Mouse (Mus musculus) liver, embryonic 15.5 days (tissue): Measurements from ENCODE around the gene Gstp2. TPM values are rescaled to one million over a fixed set of nuclear protein-coding genes. Genes with fewer than 3 reads are reported as not detected.
"Not testable (repeated sequence)": the region's sequence is repeated elsewhere in the genome, so short reads cannot be mapped to it uniquely, and the experiment has no call there.

Experiments used
- ATAC-seq: fragments of 200-750 bp; cut with Nextera tagmentation; 2 replicates; pipeline ENCODE4 v1.8.0; 2017; ENCODE audit warnings: moderate number of reproducible peaks, mild to moderate bottlenecking, moderate library complexity; ENCODE audit not compliant: insufficient read depth
- H3K27ac ChIP-seq: fragments of 300-500 bp; sonication (generic); replicated peaks from 2 replicates; pipeline ENCODE4 v1.5.1; 2015; ENCODE audit warnings: mild to moderate bottlenecking, inconsistent platforms
- H3K27me3 ChIP-seq: fragments of 300-500 bp; sonication (generic); 2 replicates; pipeline ENCODE4 v1.6.1; 2015; ENCODE audit warnings: mild to moderate bottlenecking, inconsistent platforms
- H3K36me3 ChIP-seq: fragments of 300-500 bp; sonication (generic); replicated peaks from 2 replicates; pipeline ENCODE4 v1.6.1; 2015; ENCODE audit warnings: moderate library complexity, mild to moderate bottlenecking, inconsistent platforms
- H3K4me1 ChIP-seq: fragments of 300-500 bp; sonication (generic); replicated peaks from 2 replicates; pipeline ENCODE4 v1.6.1; 2015; ENCODE audit warnings: inconsistent platforms
- H3K4me2 ChIP-seq: fragments of 300-500 bp; sonication (generic); 2 replicates; pipeline ENCODE4 v1.6.1; 2015; ENCODE audit warnings: moderate library complexity, mild to moderate bottlenecking, inconsistent platforms
- H3K4me3 ChIP-seq: fragments of 300-500 bp; sonication (generic); replicated peaks from 2 replicates; pipeline ENCODE4 v1.5.1; 2015; ENCODE audit warnings: mild to moderate bottlenecking, inconsistent platforms
- H3K9ac ChIP-seq: fragments of 300-500 bp; sonication (generic); 2 replicates; pipeline ENCODE4 v1.6.1; 2015; ENCODE audit warnings: moderate library complexity, mild to moderate bottlenecking, inconsistent platforms
- H3K9me3 ChIP-seq: fragments of 300-500 bp; sonication (generic); replicated peaks from 2 replicates; pipeline ENCODE4 v1.6.1; 2016; ENCODE audit warnings: inconsistent platforms
- WGBS: fragments of 180-500 bp; shearing (Covaris S2); methylation state at CpG from one replicate; pipeline ENCODE4 v1.1.7; 2015; ENCODE audit warnings: mixed read lengths; ENCODE audit not compliant: insufficient replicate concordance; 5-methylcytosine and 5-hydroxymethylcytosine counted together
- polyA plus RNA-seq: library from polyadenylated mRNA; unstranded; fragments of >200 nt; fragmentation: Nextera tagmentation; extraction: Ambion mirVana; gene quantifications from 2 replicates; pipeline ENCODE4 v1.2.1, GENCODE M21; 2015

The Gstp2 gene
- polyA plus RNA-seq, 1 experiment from 2014 or later, result 8.0 TPM

DNA sequence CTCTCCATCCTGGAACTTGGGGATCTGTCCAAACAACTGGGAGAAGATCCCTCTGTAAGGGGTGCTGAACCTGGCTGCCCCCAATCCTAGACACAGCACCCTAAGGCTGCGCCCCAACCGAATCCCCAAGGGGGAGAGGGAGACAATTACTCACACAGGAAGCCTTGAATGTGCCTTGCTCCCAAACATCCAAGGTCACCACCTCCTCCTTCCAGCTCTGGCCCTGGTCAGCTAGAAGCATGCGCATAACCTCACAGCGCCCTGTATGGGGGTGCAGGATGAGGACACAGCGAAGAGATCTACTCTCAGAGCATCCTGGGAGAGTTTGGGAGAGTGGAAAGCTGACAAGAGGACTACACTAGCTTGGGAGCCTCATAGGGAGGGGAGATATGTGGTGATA is 12.8 kb upstream of the Gstp2 start:
- peak overlapping the region; percentile 47 for H3K4me3 ChIP-seq
- WGBS, result 91% methylated on average over 5 of the region's 5 CpGs
- peaks cover 61% of the 10 kb centered on the region for H3K4me1 ChIP-seq
- peak overlapping the region; percentile 75 for H3K4me2 ChIP-seq
- no peaks in the 10 kb centered on the region for H3K36me3 ChIP-seq
- ATAC-seq, result no peak
- peak overlapping the region; percentile 91 for H3K27ac ChIP-seq
- H3K9ac ChIP-seq, result peak overlapping the region; percentile 47; the same call in 1 of the 2 replicates
- H3K27me3 ChIP-seq, result no peaks in the 10 kb centered on the region
- H3K9me3 ChIP-seq, result no peaks in the 10 kb centered on the region

DNA sequence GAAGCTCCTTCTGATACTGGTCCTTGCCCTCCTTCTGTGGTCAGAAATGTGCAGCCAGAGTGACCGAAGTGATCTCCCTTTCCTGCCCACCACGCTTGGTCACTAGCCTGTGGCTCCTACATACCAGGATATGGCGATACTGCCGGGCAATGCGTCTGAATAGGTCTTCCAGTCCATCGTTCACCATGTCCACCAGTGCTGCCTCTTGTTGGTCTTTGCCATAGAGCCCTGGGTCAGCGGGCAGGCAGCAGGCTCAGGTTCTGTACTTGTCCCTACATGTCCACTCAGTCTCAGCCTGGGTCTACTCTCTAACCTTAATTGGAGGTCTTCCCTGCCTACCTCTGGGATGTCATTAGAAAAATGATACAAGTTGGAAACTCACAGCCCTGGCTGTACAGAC is 12.1 kb upstream of the Gstp2 start:
- H3K4me3 ChIP-seq, result no peak overlapping the region
- no peak for ATAC-seq
- WGBS, result 86% methylated on average over 7 of the region's 7 CpGs
- 0 out of 2 replicates have a peak overlapping the region, but pooled peaks have one; percentile 1 for H3K9ac ChIP-seq
- H3K4me1 ChIP-seq, result peaks cover 63% of the 10 kb centered on the region
- H3K27ac ChIP-seq, result peak overlapping the region; percentile 91
- H3K4me2 ChIP-seq, result peak overlapping the region; percentile 75
- no peaks in the 10 kb centered on the region for H3K27me3 ChIP-seq
- no peaks in the 10 kb centered on the region for H3K9me3 ChIP-seq
- no peaks in the 10 kb centered on the region for H3K36me3 ChIP-seq

DNA sequence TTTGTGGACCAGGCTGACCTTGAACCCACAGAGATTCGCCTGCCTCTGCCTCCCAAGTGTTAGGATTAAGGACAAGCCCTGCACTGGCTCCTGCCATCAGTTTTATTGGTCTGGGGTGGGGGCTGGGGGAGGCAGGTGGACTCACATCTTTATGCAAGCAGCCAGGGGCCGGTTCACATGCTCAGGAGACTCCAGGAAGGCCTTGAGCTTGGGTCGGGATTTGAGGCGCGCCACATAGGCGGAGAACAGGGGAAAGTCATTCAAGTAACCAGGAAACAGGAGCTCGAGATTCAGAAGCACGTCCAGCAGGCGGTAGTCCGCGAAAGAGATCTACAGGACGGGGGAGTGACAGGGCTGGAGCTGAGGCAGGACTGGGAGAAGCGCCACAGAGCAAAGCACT is 11.6 kb upstream of the Gstp2 start:
- Histone ChIP-seq H3K27me3 (no peaks in the 10 kb centered on the region), H3K27ac (peak overlapping the region; percentile 91), H3K9me3 (no peaks in the 10 kb centered on the region), H3K36me3 (no peaks in the 10 kb centered on the region), H3K4me3 (no peak overlapping the region), H3K4me1 (peaks cover 68% of the 10 kb centered on the region), H3K9ac (0 out of 2 replicates have a peak overlapping the region, but pooled peaks have one; percentile 1), H3K4me2 (peak overlapping the region; percentile 75)
- WGBS, result 79% methylated on average over 13 of the region's 13 CpGs
- no peak for ATAC-seq

DNA sequence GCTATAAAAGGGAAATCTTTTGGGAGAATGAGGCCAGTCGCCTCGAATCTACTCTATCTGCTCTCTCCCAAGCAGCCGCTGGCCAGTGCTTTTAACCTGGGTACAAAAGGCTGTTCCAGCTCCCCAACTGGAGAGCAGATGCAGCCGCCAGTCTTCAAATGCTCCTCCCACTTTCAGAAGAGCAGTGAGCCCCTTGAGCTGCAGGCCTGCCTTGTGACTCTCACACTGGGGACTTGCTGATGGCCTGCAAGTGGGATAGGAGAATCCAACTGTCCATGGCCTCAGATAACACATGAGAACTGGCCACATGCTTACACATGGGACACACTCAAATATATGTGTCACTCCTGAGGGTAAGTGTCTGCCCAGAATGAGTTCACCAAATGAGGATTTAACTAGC is 10.9 kb upstream of the Gstp2 start:
- no peak overlapping the region for H3K4me2 ChIP-seq
- H3K4me1 ChIP-seq, result peaks cover 74% of the 10 kb centered on the region
- H3K4me3 ChIP-seq, result no peak overlapping the region
- H3K27me3 ChIP-seq, result no peaks in the 10 kb centered on the region
- no peaks in the 10 kb centered on the region for H3K36me3 ChIP-seq
- no peak overlapping the region for H3K9ac ChIP-seq
- WGBS, result 49% methylated on average over 4 of the region's 4 CpGs
- no peaks in the 10 kb centered on the region for H3K9me3 ChIP-seq
- no peak for ATAC-seq
- H3K27ac ChIP-seq, result peak overlapping the region; percentile 91

DNA sequence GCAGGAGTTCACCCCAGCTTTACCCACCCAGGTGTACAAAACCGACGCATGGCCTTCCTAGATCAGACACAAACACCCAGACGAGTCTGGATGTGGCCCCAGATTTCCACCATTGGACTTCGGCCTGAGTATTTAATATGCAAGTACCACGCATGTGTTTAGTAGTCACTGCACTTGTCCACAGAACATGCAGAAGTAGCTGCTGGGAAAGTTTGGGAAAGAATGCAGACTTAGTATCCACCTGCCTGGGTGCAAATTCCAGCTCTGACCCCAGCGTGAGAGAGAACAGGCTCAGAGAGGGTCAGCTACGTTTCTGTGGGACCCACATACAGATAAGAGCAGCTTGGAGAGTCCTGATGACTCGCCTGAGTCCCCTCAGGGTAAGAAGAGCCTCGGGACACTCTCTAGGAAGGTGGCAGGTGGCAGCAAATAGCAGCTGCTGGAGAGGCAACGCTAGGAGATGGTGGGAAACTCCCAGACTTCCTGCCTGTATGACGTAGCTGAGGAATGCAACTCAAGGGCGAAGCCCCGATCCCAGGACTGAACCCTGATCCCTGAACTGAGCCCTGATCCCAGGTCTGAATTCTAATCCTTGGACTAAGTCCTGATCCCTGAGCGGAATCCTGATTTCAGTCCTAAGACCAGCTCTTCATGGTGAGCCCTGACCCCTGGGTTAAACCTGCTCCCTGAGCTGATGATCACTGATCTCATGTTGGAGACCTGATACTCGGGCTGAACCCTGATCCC is 10.3 kb upstream of the Gstp2 start:
- WGBS, result 49% methylated on average over 15 of the region's 15 CpGs
- H3K4me2 ChIP-seq, result no peak overlapping the region
- no peaks in the 10 kb centered on the region for H3K36me3 ChIP-seq
- H3K9me3 ChIP-seq, result no peaks in the 10 kb centered on the region
- no peaks in the 10 kb centered on the region for H3K27me3 ChIP-seq
- no peak overlapping the region for H3K9ac ChIP-seq
- H3K4me3 ChIP-seq, result no peak overlapping the region
- H3K27ac ChIP-seq, result peak overlapping the region; percentile 91
- no peak for ATAC-seq
- peaks cover 74% of the 10 kb centered on the region for H3K4me1 ChIP-seq

DNA sequence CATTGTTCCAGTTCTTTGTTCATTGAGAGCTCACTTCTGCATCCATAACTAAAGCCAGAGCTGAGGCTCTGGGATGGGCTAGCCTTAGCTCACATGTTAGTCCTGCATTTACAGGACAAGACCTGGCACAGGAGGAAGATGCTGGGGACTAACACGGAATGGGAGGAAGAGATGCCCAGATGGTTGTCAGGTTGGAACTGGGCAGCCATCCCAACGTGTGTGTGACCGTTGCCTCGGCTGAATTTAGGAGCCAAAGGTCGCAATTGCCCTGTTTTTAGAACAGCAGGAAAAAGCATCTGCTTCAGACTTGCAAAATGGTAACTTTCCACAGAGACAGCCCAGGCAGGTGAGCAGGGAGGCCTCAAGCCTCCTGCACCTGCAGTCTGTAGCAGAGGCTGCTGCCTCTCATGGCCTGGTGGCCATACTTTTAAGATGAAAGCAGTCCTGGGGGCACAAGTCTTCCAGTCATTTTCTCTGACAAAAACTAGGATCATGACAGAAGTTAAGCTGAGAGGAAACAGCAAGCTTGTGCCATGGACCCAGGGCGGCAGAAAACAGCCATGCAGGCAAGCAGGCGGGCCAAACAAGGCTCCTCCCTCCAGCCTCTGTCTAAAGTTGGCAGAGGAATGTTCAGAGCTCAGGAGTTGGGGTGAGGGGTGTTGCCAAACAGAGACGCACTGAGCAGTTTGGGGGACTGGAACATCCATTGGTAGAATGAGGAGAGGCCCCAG is 9.6 kb upstream of the Gstp2 start:
- H3K4me3 ChIP-seq, result no peak overlapping the region
- H3K4me1 ChIP-seq, result peaks cover 67% of the 10 kb centered on the region
- no peaks in the 10 kb centered on the region for H3K27me3 ChIP-seq
- no peak overlapping the region for H3K4me2 ChIP-seq
- no peak overlapping the region for H3K9ac ChIP-seq
- H3K36me3 ChIP-seq, result no peaks in the 10 kb centered on the region
- ATAC-seq, result no peak
- H3K27ac ChIP-seq, result 0 out of 2 replicates have a peak overlapping the region, but pooled peaks have one; percentile 91
- H3K9me3 ChIP-seq, result no peaks in the 10 kb centered on the region
- 64% methylated on average over 8 of the region's 8 CpGs for WGBS

DNA sequence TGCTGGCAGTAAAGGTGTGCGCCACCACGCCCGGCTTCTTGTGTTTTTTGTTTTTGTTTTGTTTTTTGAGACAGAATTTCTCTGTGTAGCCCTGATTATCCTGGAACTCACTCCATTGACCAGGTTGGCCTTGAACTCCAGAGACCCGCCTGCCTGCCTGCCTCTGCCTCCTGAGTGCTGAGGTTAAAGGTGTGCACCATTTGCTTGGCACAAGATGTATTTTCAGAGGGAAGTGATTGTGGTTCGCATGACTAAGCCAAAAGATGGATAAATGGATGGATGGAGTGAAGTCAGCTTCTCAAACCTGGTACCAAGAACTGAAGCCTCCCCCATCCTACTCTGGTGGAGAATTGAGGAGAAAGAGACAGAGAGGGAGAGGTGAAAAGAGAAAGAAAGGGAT is 8.8 kb upstream of the Gstp2 start:
- ATAC-seq, result no peak
- Histone ChIP-seq H3K36me3 (no peaks in the 10 kb centered on the region), H3K4me3 (no peak overlapping the region), H3K9me3 (no peaks in the 10 kb centered on the region), H3K27ac (no peak overlapping the region), H3K9ac (no peak overlapping the region), H3K4me1 (peaks cover 60% of the 10 kb centered on the region), H3K27me3 (no peaks in the 10 kb centered on the region), H3K4me2 (no peak overlapping the region)
- 76% methylated on average over 5 of the region's 5 CpGs for WGBS

DNA sequence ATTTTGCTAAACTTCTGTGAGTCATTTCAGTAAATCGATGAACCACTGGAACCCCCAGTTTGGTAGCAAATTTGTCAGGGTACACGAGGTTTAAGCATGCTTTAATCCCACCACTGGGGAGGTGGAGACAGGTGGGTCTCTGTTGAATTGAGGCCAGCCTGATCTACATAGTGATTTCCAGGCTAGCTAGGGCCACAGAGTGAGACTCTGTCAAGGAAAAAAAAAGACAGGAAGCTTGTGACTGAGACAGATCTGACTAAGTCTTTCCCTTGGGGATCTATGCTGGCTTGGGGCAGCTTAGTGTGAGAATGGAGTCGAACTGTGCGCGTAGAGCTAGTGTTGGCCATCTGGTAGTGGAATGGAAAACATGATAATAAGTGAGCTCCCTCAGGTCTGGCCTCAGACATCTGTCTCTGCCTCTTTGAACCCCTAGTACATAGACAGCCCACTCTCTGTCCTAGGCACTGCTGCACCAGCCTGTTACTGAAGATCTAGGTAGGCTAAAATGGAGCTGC is 6.8 kb upstream of the Gstp2 start:
- Histone ChIP-seq H3K4me1 (peaks cover 47% of the 10 kb centered on the region), H3K27ac (no peak overlapping the region), H3K4me2 (no peak overlapping the region), H3K9ac (no peak overlapping the region), H3K36me3 (no peaks in the 10 kb centered on the region), H3K27me3 (no peaks in the 10 kb centered on the region), H3K4me3 (no peak overlapping the region), H3K9me3 (no peaks in the 10 kb centered on the region)
- WGBS, result 61% methylated on average over 5 of the region's 5 CpGs
- ATAC-seq, result no peak

DNA sequence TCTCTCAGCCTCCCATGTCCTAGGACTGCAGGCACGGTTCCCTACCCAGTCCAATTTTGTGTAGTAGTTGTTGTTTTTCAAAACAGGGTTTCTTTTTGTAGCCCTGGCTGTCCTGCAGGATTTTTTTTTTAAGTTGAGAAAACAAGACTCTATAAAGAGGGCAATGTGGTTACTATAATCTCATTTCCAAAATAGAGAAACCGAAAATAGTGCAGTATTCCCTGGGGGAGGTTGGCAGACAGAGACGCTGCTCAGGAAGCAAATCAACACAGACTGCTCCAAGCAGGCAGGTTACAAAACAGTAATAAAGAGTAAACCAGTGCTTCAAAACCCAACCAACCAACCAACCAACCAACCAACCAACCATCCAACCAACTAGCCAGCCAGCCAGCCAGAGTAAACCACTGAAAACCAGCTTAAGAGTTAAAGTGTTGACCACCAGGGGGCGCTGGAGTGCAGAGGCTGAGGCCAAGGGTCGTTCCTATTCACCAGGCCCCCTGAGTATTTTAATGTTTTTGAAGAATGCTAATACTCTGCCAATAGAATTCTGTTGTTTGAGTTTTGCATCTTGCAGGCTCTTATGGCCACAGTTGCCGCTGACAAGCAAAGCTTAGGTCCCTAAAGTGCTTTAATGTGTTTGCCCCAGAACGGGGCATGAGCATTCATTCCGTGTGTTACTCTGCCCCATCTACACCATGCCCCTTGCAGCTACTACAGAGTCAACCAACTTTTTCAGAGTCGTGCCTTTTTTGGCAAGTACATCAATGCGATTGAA is 6.1 kb upstream of the Gstp2 start:
- 52% methylated on average over 10 of the region's 10 CpGs for WGBS
- H3K4me1 ChIP-seq, result peaks cover 47% of the 10 kb centered on the region
- H3K9ac ChIP-seq, result no peak overlapping the region
- no peak for ATAC-seq
- H3K4me2 ChIP-seq, result no peak overlapping the region
- no peaks in the 10 kb centered on the region for H3K36me3 ChIP-seq
- H3K9me3 ChIP-seq, result no peaks in the 10 kb centered on the region
- no peaks in the 10 kb centered on the region for H3K27me3 ChIP-seq
- H3K27ac ChIP-seq, result no peak overlapping the region
- H3K4me3 ChIP-seq, result no peak overlapping the region

DNA sequence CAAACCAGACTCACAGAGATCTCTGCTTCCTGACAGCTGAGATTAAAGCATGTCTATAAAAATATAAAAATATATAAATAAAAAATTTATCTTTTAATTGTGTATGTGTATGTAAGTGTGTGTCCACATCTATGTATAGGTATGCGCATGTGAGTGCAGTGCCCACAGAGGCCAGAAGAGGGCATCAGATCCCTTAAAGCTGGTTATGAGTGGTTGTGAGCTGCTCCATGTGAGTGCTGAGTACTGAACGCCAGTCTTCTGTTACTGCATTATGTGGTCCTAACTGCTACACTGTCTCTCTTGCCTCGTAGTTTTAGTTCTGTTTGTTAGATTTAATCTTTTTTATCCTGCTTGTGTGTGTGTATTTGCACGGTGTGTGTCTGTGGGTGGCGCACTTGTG is 5.2 kb upstream of the Gstp2 start:
- H3K27ac ChIP-seq, result no peak overlapping the region
- no peaks in the 10 kb centered on the region for H3K27me3 ChIP-seq
- 84% methylated on average over 5 of the region's 5 CpGs for WGBS
- H3K4me1 ChIP-seq, result peaks cover 47% of the 10 kb centered on the region
- H3K9ac ChIP-seq, result no peak overlapping the region
- no peaks in the 10 kb centered on the region for H3K36me3 ChIP-seq
- H3K4me2 ChIP-seq, result no peak overlapping the region
- no peak for ATAC-seq
- H3K9me3 ChIP-seq, result no peaks in the 10 kb centered on the region
- no peak overlapping the region for H3K4me3 ChIP-seq

DNA sequence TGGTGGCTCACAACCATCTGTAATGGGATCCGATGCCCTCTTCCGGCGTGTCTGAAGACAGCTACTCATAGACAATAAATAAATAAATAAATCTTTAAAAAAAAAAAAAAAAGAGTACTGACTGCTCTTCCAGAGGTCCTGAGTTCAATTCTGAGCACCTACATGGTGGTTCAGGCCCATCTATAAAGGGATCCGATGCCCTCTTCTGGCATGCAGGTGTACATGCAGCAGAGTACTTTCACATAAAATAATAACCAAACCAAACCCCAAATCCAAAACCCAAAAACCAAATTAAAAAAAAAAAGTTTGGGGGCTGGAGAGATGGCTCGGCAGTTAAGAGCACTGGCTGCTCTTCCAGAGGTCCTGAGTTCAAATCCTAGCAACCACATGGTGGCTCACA is 3.2 kb upstream of the Gstp2 start:
- H3K9me3 ChIP-seq, ATAC-seq, H3K4me2 ChIP-seq, H3K9ac ChIP-seq, H3K27me3 ChIP-seq, H3K4me3 ChIP-seq, H3K36me3 ChIP-seq, H3K27ac ChIP-seq: not testable (repeated sequence)
- WGBS, result 68% methylated on average over 5 of the region's 5 CpGs
- H3K4me1 ChIP-seq, result peaks cover 50% of the 10 kb centered on the region
